Mouse (Mus musculus) frontal cortex, adult (tissue): Measurements from ENCODE around the gene Lrba.

ENCODE experiments used
- ATAC-seq: cut with Nextera tagmentation; 2 replicates; pipeline ENCODE4 v1.9.2; 2017; ENCODE audit warnings: mild to moderate bottlenecking, moderate library complexity, mixed read lengths; ENCODE audit not compliant: low TSS enrichment

Gene Lrba

DNA sequence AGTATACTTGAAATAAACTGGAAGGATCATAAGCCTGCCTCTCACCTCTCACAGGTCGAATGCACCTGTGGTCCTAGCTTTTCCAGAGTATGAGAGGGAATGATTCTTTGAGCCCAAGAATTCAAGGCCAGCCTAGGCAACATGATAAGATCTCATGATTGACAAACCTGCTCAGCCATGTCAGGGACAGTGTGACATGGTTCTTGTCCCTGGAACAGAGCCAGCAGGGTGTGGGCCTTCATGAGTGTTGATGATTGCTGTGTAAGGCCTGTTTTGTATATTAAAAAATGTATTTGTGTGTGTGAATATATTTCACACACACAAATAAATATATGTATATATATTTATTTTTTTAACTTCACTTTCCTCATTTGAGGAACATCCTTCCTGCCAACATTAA is 29.3 kb downstream of the Lrba start:
- ATAC-seq = no peak

DNA sequence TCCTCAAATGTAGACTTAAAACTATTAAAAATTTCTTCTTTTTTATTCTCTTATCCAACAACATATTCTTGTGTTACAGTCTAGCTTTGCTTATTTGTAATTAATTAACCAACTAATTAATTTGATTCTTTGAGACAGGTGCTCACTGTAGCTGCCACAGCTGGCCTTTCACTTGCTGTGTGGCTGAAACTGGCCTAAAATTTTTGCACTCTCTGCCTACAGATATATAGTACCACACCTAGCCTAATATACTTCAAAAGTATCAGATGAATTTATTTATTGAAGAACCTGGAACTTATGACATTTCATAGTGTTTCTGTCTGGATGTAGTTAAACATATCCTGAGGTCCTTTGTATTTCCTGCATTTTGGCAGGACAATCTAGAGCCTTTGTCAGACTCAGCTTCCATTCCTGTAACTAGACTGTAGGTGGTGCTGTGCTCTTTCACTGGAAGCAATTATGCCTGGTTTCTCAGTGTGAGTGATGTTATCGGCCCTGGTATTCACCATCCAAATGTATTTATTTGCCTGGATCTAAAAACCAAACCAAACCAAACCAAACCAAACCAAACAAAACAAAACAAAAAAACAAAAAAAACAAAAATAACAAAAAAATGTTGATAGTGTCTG is 43.7 kb downstream of the Lrba start:
- ATAC-seq = peak; percentile 99

DNA sequence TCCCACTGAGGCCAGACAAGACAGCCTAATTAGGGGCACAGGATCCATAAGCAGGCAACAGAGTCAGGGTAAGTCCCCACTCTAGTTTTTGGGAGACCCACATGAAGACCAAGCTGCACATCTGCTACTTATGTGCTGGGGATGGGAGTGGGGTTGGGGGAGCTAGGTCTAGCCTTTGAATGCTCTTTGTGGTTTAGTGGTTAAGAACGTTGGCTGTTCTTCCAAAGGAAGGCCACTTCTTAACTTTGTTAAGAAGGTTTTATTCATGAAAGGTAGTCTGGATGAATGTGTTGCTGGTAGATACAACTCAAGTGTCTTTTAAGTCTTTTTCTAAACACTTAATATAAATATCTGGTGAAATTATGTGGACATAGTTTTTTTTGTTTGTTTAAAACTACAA is 51.2 kb downstream of the Lrba start:
- no peak for ATAC-seq

GRCm38 (mm10) chr3:86291326-86291725 is 66.8 kb downstream of the Lrba start:
- ATAC-seq = no peak

DNA sequence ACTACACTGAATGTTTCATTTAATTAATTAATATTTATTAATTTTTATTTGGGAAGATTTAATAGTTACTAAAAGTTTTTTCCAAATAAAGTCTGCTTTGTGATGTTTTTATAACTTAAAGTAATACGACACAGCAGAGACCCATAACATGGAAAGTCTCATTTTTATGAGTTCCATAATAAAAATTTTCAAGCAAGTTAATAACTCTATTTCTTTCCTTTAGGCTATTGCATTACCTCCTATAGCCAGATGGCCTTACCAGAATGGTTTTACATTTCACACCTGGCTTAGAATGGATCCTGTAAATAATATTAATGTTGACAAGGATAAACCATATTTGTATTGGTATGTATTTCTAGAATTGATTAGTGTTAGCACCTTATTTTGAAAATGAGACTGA is 70.4 kb downstream of the Lrba start:
- no peak for ATAC-seq

DNA sequence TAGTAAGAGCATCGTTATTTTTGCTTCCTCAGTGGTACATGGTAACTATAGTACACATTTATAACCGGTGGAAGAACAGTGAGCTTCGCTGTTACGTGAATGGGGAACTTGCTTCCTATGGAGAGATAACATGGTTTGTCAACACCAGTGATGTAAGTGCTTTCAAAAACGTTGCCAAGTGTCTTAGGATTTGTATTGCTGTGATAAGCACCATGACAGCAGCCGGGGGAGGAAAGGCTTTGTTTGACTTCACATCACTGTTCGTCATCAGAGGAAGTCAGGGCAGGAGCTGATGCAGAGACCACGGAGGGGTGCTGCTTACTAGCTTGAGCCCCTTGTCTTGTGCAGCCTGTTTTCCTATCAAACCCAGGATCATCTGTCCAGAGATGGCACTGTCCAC is 71.7 kb downstream of the Lrba start:
- no peak for ATAC-seq

- ATAC-seq = no peak
These were observed 84.4 kb downstream of the Lrba start for GRCm38 (mm10) chr3:86308833-86309232.

- ATAC-seq = no peak
These were observed 85.7 kb downstream of the Lrba start for GRCm38 (mm10) chr3:86310216-86310615.

DNA sequence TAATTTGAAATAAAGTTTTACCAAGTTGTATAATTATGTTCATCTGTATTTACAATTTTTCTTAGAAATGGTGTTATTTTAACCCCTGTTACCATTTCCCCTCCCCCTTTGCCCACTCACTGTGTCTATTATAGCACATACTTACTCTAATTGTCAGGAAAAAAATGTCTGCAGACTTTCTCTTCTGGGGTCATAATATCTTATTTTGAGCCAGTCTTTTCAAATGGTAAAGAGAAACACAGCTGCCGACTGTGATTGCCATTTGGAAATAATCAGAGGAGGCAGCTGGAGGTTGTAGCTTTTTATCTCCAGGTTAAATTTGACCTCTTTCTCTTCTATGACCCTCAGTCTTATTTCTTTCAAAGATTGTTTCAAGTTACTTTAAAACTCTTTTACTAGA is 86.9 kb downstream of the Lrba start:
- no peak for ATAC-seq

DNA sequence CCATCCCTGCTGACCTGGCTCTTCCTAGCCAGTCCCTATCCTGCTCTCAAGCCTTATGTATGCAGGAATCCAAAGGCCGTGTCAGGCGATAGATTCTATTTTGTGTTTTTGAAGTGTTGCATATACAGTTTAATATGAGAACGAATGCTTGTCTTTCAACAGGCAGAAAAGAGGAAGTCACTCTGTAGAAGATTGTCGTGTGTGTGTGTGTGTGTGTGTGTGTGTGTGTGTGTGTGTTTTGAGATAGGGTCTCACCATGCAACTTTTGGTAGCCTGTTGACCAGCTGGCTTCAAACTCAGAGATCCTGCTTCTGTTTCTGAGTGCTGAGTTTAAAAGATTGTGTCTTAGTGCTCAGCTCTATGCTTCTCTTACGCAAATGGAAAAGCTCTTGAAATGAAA is 93.2 kb downstream of the Lrba start:
- ATAC-seq = no peak

GRCm38 (mm10) chr3:86328531-86328930 is 104.1 kb downstream of the Lrba start:
- ATAC-seq = no peak

DNA sequence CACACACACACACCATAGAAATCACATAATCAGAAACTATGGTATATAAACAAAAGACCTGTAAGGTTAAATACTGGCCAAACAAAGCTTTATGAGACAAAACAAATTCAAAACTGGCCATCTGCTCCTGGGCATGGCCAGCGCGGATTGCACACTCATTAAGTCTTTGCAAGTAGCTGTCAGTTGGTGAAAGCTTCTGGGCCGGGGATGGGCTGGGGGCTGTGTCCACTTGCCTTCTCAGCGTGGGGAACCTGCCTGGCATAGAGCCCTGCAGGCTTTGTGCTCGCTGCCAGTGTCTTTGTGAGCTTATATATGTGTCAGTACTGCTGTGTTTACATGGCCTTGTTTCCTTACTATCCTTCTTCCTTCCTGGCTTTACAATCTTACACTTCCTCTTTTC is 118.8 kb downstream of the Lrba start:
- ATAC-seq = no peak

- no peak for ATAC-seq
These were observed 138.0 kb downstream of the Lrba start for GRCm38 (mm10) chr3:86362486-86362885.

DNA sequence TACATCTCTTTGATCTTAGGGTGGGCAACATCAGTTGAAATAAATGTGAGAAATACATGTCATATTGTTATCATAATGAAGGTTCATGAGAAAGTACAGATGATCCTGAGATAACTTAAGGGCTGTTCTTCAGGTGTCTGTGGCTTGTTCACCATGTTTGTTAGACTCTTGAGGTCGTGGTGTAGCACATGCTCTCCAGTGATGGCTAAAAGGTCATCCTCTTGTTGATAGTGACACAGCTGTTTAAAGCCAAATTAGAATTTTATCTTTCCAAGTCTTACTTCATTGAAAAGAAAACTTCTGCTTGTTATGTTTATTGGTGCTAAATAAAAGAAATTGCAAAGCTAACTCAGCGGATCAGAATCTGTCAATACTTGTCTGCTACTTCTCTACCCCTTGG is 147.0 kb downstream of the Lrba start:
- no peak for ATAC-seq

- no peak for ATAC-seq
These were observed 150.8 kb downstream of the Lrba start for GRCm38 (mm10) chr3:86375276-86375675.

DNA sequence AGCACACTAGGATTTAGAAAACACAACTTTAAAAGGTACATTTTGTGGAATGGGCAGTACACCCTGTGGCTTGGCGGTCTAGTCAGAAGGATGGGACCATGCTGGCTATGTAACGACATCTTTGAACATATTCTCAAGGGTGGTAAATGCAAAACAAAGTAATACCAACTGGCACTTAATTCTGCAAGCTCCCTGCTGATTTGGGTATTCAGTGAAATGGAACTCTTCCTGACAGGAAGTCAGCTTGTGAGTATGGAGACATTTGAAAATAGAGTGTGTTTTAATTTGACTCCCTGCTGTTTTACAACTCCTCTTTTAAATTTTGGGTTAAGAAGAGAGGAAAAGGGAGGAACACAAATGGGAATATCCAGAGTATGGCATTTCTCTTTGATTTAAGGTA is 158.1 kb downstream of the Lrba start:
- no peak for ATAC-seq

- ATAC-seq = no peak
These were observed 160.6 kb downstream of the Lrba start for GRCm38 (mm10) chr3:86385047-86385446.

DNA sequence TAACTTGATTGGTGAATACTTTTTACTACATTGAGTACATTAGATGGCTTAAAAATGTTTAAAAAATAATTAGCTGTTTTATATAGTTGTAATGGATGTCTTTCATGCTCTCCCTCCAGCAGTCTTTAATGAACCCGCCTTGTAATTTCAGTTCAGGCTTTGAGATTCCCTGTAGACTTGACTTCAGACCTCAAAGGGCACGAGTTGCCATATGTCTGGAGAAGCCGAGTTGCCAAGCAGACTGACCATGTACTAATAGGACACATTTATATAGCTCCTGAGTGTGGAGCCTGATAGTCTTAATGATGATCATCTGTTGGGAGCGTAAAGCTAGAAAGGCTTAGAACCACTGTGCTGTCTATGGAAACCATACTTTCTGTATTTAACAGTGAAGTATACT is 161.8 kb downstream of the Lrba start:
- ATAC-seq = no peak

- ATAC-seq = no peak
These were observed 199.3 kb downstream of the Lrba start for GRCm38 (mm10) chr3:86423828-86424227.

DNA sequence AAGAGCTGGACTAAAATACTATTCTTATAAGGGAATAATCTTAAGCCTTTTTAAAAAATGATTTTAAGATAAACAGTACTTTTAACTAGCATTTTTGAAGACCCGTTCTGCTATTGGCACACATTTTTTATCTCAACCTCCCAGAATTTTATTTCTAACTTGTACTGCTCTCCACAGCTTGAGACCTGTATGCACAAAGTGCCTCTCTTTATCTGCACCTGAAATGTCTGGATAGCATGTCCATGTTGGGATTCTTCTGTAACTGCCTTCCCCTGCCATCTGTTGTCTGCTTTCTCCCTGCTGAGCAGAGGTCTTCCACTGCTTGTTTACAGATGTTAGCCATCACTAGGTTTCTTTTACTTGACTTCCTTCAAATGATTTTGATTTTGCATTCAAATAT is 202.3 kb downstream of the Lrba start:
- no peak for ATAC-seq

GRCm38 (mm10) chr3:86443497-86443896 is 219.0 kb downstream of the Lrba start:
- ATAC-seq = no peak

- ATAC-seq = no peak
These were observed 226.7 kb downstream of the Lrba start for GRCm38 (mm10) chr3:86451211-86451610.

- no peak for ATAC-seq
These were observed 237.1 kb downstream of the Lrba start for GRCm38 (mm10) chr3:86461582-86461981.

DNA sequence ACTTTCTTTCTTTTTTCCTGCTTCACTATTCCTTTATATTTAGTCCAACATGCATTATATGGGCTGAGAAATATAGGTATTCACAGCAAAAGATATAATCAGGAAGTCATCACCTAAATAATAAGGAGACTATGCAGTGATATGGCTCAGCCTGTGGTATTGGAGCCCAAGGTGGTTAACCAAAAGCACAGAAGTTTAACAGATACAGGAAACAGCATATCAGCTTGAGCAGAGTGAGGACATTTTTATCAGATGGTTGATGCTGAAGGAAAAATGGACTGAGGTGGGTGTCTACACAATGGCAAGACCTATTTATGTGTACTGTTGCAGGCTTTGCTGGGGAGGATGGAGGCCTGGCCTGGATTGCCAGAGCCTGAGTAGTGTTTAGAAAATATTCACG is 265.5 kb downstream of the Lrba start:
- ATAC-seq = no peak

GRCm38 (mm10) chr3:86500586-86500985 is 276.1 kb downstream of the Lrba start:
- no peak for ATAC-seq
